Mouse (Mus musculus) hindbrain, embryonic 11.5 days (tissue): ENCODE measurements around the gene Psg16. TPM values are rescaled to one million over a fixed set of nuclear protein-coding genes. Genes with fewer than 3 reads are reported as not detected.

Experiments
- ATAC-seq: fragments of 200-750 bp; cut with Nextera tagmentation; 2 replicates; pipeline ENCODE4 v1.8.0; 2017; ENCODE audit warnings: mild to moderate bottlenecking, moderate TSS enrichment, moderate library complexity; ENCODE audit not compliant: low FRiP score
- DNase-seq: peaks from one replicate; pipeline ENCODE4 v3.0.0-alpha.2; 2015; ENCODE audit warnings: low spot score
- H3K27ac ChIP-seq: fragments of 300-500 bp; sonication (generic); 2 replicates; pipeline ENCODE4 v1.5.1; 2014; ENCODE audit warnings: mild to moderate bottlenecking, low read depth, low read length
- H3K27me3 ChIP-seq: fragments of 300-500 bp; sonication (generic); 2 replicates; pipeline ENCODE4 v1.6.1; 2014; ENCODE audit warnings: mild to moderate bottlenecking, low read length, moderate library complexity, mixed read lengths; ENCODE audit not compliant: control insufficient read depth, insufficient read depth
- H3K36me3 ChIP-seq: fragments of 300-500 bp; sonication (generic); 2 replicates; pipeline ENCODE4 v1.6.1; 2014; ENCODE audit warnings: mild to moderate bottlenecking, low read length, moderate library complexity, mixed read lengths; ENCODE audit not compliant: control insufficient read depth, insufficient read depth
- H3K4me1 ChIP-seq: fragments of 300-500 bp; sonication (generic); replicated peaks from 2 replicates; pipeline ENCODE4 v1.6.1; 2014; ENCODE audit warnings: low read length, mixed read lengths; ENCODE audit not compliant: control insufficient read depth, insufficient read depth
- H3K4me2 ChIP-seq: fragments of 300-500 bp; sonication (generic); replicated peaks from 2 replicates; pipeline ENCODE4 v1.6.1; 2014; ENCODE audit warnings: mild to moderate bottlenecking, low read depth, low read length
- H3K4me3 ChIP-seq: fragments of 300-500 bp; sonication (generic); 2 replicates; pipeline ENCODE4 v1.5.1; 2014; ENCODE audit warnings: low read depth, low read length
- H3K9ac ChIP-seq: fragments of 300-500 bp; sonication (generic); 2 replicates; pipeline ENCODE4 v1.6.1; 2014; ENCODE audit warnings: low read depth, low read length
- H3K9me3 ChIP-seq: fragments of 300-500 bp; sonication (generic); 2 replicates; pipeline ENCODE4 v1.6.1; 2016; ENCODE audit warnings: low read length; ENCODE audit not compliant: control insufficient read depth
- WGBS: fragments of 180-500 bp; shearing (Covaris S2); extraction: QIAGEN DNeasy Blood & Tissue Kit; methylation state at CpG from one replicate; pipeline ENCODE4 v1.1.7; 2014; 5-methylcytosine and 5-hydroxymethylcytosine counted together
- polyA plus RNA-seq: library from polyadenylated mRNA; unstranded; fragments of >200 nt; fragmentation: Nextera tagmentation; extraction: Ambion mirVana; gene quantifications from 2 replicates; pipeline ENCODE4 v1.2.1, GENCODE M21; 2014

Gene Psg16
- polyA plus RNA-seq, 1 experiment from 2014 or later, result 0.05 TPM

- H3K36me3 ChIP-seq, result no peaks in the 10 kb centered on the region
- H3K4me1 ChIP-seq, result no peaks in the 10 kb centered on the region
- no peak overlapping the region for H3K9ac ChIP-seq
- no peak overlapping the region for H3K4me2 ChIP-seq
- H3K4me3 ChIP-seq, result no peak overlapping the region
- WGBS, result 70% methylated on average over 1 of the region's 1 CpGs
- H3K9me3 ChIP-seq, result no peaks in the 10 kb centered on the region
- H3K27me3 ChIP-seq, result no peaks in the 10 kb centered on the region
- ATAC-seq (no peak), DNase-seq (no peak)
- H3K27ac ChIP-seq, result no peak overlapping the region
These were observed 61.5 kb downstream of the Psg16 start for GRCm38 (mm10) chr7:17135307-17135706.

- no peak for DNase-seq
- 88% methylated on average over 2 of the region's 2 CpGs for WGBS
- no peak within 1 kb of the TSS for H3K4me3 ChIP-seq
- H3K27me3 ChIP-seq, result no peaks in the 10 kb centered on the region
- H3K9me3 ChIP-seq, result no peaks in the 10 kb centered on the region
- H3K9ac ChIP-seq, result no peak within 1 kb of the TSS
- H3K4me1 ChIP-seq, result no peaks in the 10 kb centered on the region
- no peaks in the 10 kb centered on the region for H3K36me3 ChIP-seq
- ATAC-seq, result no peak
- no peak within 1 kb of the TSS for H3K4me2 ChIP-seq
- H3K27ac ChIP-seq, result no peak within 1 kb of the TSS
These were observed 76.1 kb downstream of the Psg16 start, which contains the start of gene Ceacam3 for GRCm38 (mm10) chr7:17149931-17150330. Ceacam3 (plus strand) TSS chr7:17150282.

- WGBS, result 47% methylated on average over 2 of the region's 2 CpGs
- no peak overlapping the region for H3K4me2 ChIP-seq
- no peak overlapping the region for H3K4me3 ChIP-seq
- H3K27me3 ChIP-seq, result no peaks in the 10 kb centered on the region
- H3K27ac ChIP-seq, result no peak overlapping the region
- no peaks in the 10 kb centered on the region for H3K4me1 ChIP-seq
- ATAC-seq (no peak), DNase-seq (peak; percentile 4)
- no peaks in the 10 kb centered on the region; the same call in 1 of the 2 replicates for H3K9me3 ChIP-seq
- H3K36me3 ChIP-seq, result no peaks in the 10 kb centered on the region
- no peak overlapping the region for H3K9ac ChIP-seq
These were observed 81.8 kb downstream of the Psg16 start for GRCm38 (mm10) chr7:17155634-17156033.

GRCm38 (mm10) chr7:17156885-17157677, 83.2 kb downstream of the Psg16 start:
- H3K27ac ChIP-seq, result no peak overlapping the region
- no peaks in the 10 kb centered on the region for H3K36me3 ChIP-seq
- H3K9ac ChIP-seq, result no peak overlapping the region
- no peaks in the 10 kb centered on the region; the same call in 1 of the 2 replicates for H3K9me3 ChIP-seq
- no peak for ATAC-seq
- no peaks in the 10 kb centered on the region for H3K4me1 ChIP-seq
- H3K4me3 ChIP-seq, result no peak overlapping the region
- no peaks in the 10 kb centered on the region for H3K27me3 ChIP-seq
- WGBS, result 77% methylated on average over 3 of the region's 3 CpGs
- no peak for DNase-seq
- no peak overlapping the region for H3K4me2 ChIP-seq

- no peak overlapping the region for H3K4me3 ChIP-seq
- DNase-seq (no peak), ATAC-seq (no peak)
- no peak overlapping the region for H3K27ac ChIP-seq
- H3K9me3 ChIP-seq, result no peaks in the 10 kb centered on the region; the same call in 1 of the 2 replicates
- WGBS, result 85% methylated on average over 7 of the region's 7 CpGs
- H3K4me2 ChIP-seq, result no peak overlapping the region
- no peaks in the 10 kb centered on the region for H3K4me1 ChIP-seq
- no peaks in the 10 kb centered on the region for H3K36me3 ChIP-seq
- no peaks in the 10 kb centered on the region for H3K27me3 ChIP-seq
- H3K9ac ChIP-seq, result no peak overlapping the region
These were observed 85.2 kb downstream of the Psg16 start for GRCm38 (mm10) chr7:17159011-17159410.

- Histone ChIP-seq H3K36me3 (no peaks in the 10 kb centered on the region), H3K4me3 (no peak overlapping the region), H3K4me2 (no peak overlapping the region), H3K4me1 (no peaks in the 10 kb centered on the region), H3K27me3 (no peaks in the 10 kb centered on the region), H3K27ac (no peak overlapping the region), H3K9ac (no peak overlapping the region), H3K9me3 (peaks cover 10% of the 10 kb centered on the region; the same call in 1 of the 2 replicates)
- ATAC-seq (no peak), DNase-seq (no peak)
- 92% methylated on average over 4 of the region's 4 CpGs for WGBS
These were observed 98.0 kb downstream of the Psg16 start for GRCm38 (mm10) chr7:17171827-17172226.

Other genes with a start within 250 kb of the Psg16 start
- 8.8 and 9.4 TPM in 2 replicates for gene Prkd2, start 231.1 kb upstream of the Psg16 start, polyA plus RNA-seq
- gene Dact3, start 198.7 kb upstream of the Psg16 start, polyA plus RNA-seq, result 7.6 and 8.0 TPM in 2 replicates
- gene Gng8, start 182.3 kb upstream of the Psg16 start, polyA plus RNA-seq, result 9.0 and 11.0 TPM in 2 replicates
- 0.56 and 0.81 TPM in 2 replicates for gene Ptgir, start 167.6 kb upstream of the Psg16 start, polyA plus RNA-seq
- gene Calm3, start 149.9 kb upstream of the Psg16 start, polyA plus RNA-seq, result 322 and 337 TPM in 2 replicates
- gene Pnmal2, start 129.4 kb upstream of the Psg16 start, polyA plus RNA-seq, result 7.8 and 11.0 TPM in 2 replicates
- gene Pnmal1, start 114.4 kb upstream of the Psg16 start, polyA plus RNA-seq, result 17.6 and 19.5 TPM in 2 replicates
- gene Gm42372, start 91.0 kb upstream of the Psg16 start, polyA plus RNA-seq, result 1.5 and 1.7 TPM in 2 replicates
- 6.2 and 11.0 TPM in 2 replicates for gene Ccdc8, start 81.3 kb upstream of the Psg16 start, polyA plus RNA-seq
- 96.9 and 97.3 TPM in 2 replicates for gene Ppp5c, start 46.1 kb upstream of the Psg16 start, polyA plus RNA-seq
- 4.8 and 4.9 TPM in 2 replicates for gene Hif3a, start 11.6 kb upstream of the Psg16 start, polyA plus RNA-seq
- not detected in 2 replicates for gene Ceacam3, start 76.2 kb downstream of the Psg16 start, polyA plus RNA-seq
- not detected in 2 replicates for gene Psg29, start 129.4 kb downstream of the Psg16 start, polyA plus RNA-seq